Mouse (Mus musculus) CH12.LX (cell line): ENCODE data around the gene Dlgap1.

ENCODE experiments used
- CHD2 ChIP-seq: IDR thresholded peaks from 2 replicates; pipeline ENCODE4 v1.6.1; 2011; ENCODE audit warnings: low read length, improper control_type of control experiment
- CTCF ChIP-seq, 2 experiments: IDR thresholded peaks in 1 of 2; conservative IDR thresholded peaks in 1 of 2; 2 replicates each; pipeline ENCODE4 v1.5.1; 2011 to 2012; ENCODE audit warnings: low read depth in 2 of 2, low read length in 2 of 2, improper control_type of control experiment in 1 of 2, inconsistent platforms in 1 of 2, mild to moderate bottlenecking in 1 of 2, moderate library complexity in 1 of 2
- EP300 ChIP-seq: IDR thresholded peaks from 2 replicates; pipeline ENCODE4 v1.6.1; 2011; ENCODE audit warnings: low read length, improper control_type of control experiment
- POLR2A ChIP-seq: IDR thresholded peaks from 2 replicates; pipeline ENCODE4 v1.6.1; 2011; ENCODE audit warnings: low read depth, mild to moderate bottlenecking, improper control_type of control experiment, low read length
- SMC3 ChIP-seq: IDR thresholded peaks from 2 replicates; pipeline ENCODE4 v1.6.1; 2011; ENCODE audit warnings: low read depth, low read length, improper control_type of control experiment
- USF2 ChIP-seq: conservative IDR thresholded peaks from 2 replicates; pipeline ENCODE4 v1.6.1; 2011; ENCODE audit warnings: low read depth, low read length, improper control_type of control experiment
- ZKSCAN1 ChIP-seq: IDR thresholded peaks from 2 replicates; pipeline ENCODE4 v1.6.1; 2012; ENCODE audit warnings: low read depth, inconsistent platforms, low read length, improper control_type of control experiment, borderline replicate concordance

DNA sequence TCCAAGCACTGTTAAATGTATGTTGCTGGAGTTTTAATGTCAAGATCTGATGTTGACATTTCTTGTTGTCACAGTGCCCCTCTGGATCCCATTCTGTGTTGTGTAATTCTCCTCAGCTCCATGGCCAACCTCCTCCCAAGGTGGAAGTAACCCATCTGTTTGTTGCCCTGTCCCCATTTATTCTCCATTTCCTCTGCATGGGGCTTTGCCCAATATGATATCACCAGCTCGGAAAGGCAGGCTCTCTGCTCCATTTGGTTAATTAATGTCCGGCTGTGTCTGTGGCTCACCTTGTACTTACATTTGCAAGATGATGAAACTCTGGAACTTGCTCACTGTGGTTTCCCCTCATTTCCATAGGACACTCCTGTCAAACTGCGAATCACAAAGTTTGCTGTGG, 33.2 kb downstream of the Dlgap1 start:
- TF ChIP-seq SMC3, result no peak
- no peak for TF ChIP-seq ZKSCAN1
- TF ChIP-seq CTCF (conservative IDR thresholded peaks at IDR 0.05 in 1 of 2, IDR thresholded peaks at IDR 0.05 in 1 of 2; ENCODE audit: low read depth in 2 of 2, low read length in 2 of 2), result no peak
- TF ChIP-seq USF2, result no peak
- no peak for TF ChIP-seq EP300
- TF ChIP-seq CHD2, result no peak
- TF ChIP-seq POLR2A, result no peak
